Mouse (Mus musculus): ENCODE measurements around the gene B230217C12Rik. TPM values are rescaled to one million over a fixed set of nuclear protein-coding genes. Genes with fewer than 3 reads are reported as not detected.

Gene B230217C12Rik
- total RNA-seq, 2 experiments from 2014 or later = 1.00 to 1.4 TPM

Other genes with a start within 250 kb of the B230217C12Rik start
- 1 to 10 TPM in 1 of 2 experiments, under 1 TPM in 1; 0.95 to 2.4 TPM for gene Epop, start 211.1 kb upstream of the B230217C12Rik start, total RNA-seq (2021)
- gene Mllt6, start 177.4 kb upstream of the B230217C12Rik start, total RNA-seq (2021) = 10 to 100 TPM; 67.0 to 68.8 TPM
- gene Cisd3, start 155.0 kb upstream of the B230217C12Rik start, total RNA-seq (2021) = 100 to 1,000 TPM; 146 TPM
- 1 to 10 TPM; 5.2 to 7.4 TPM for gene Pcgf2, start 140.3 kb upstream of the B230217C12Rik start, total RNA-seq (2021)
- gene Psmb3, start 137.4 kb upstream of the B230217C12Rik start, total RNA-seq (2021) = 100 to 1,000 TPM; 141 to 151 TPM
- gene Pip4k2b, start 96.1 kb upstream of the B230217C12Rik start, total RNA-seq (2021) = 10 to 100 TPM; 20.6 to 21.7 TPM
- 1 to 10 TPM; 7.5 to 7.9 TPM for gene Cwc25, start 74.2 kb upstream of the B230217C12Rik start, total RNA-seq (2021)
- not detected for gene 1700001P01Rik, start 64.9 kb upstream of the B230217C12Rik start, total RNA-seq (2021)
- 100 to 1,000 TPM; 522 TPM for gene Rpl23, start 58.3 kb upstream of the B230217C12Rik start, total RNA-seq (2021)
- 10 to 100 TPM; 37.7 to 40.7 TPM for gene Lasp1, start 41.8 kb upstream of the B230217C12Rik start, total RNA-seq (2021)
- under 1 TPM; 0.35 to 0.69 TPM for gene Fbxo47, start 43.4 kb downstream of the B230217C12Rik start, total RNA-seq (2021)
- 1 to 10 TPM; 5.1 to 6.2 TPM for gene Plxdc1, start 145.7 kb downstream of the B230217C12Rik start, total RNA-seq (2021)
- under 1 TPM; 0.65 to 0.80 TPM for gene Arl5c, start 155.4 kb downstream of the B230217C12Rik start, total RNA-seq (2021)
- gene Cacnb1, start 182.3 kb downstream of the B230217C12Rik start, total RNA-seq (2021) = 1 to 10 TPM; 6.1 to 6.2 TPM
- gene Rpl19, start 185.9 kb downstream of the B230217C12Rik start, total RNA-seq (2021) = 100 to 1,000 TPM; 537 to 577 TPM
- under 1 TPM in 1 of 2 experiments, not detected in 1; 0.17 TPM for gene Stac2, start 212.7 kb downstream of the B230217C12Rik start, total RNA-seq (2021)

Data from heart, postnatal 36 days (tissue).